Mouse (Mus musculus) 3134 (cell line): Measurements from ENCODE around the gene Sdk2.

ENCODE experiments used
- DNase-seq: peaks from one replicate; pipeline ENCODE4 v3.0.0-alpha.2; 2011; ENCODE audit warnings: low spot score; ENCODE audit not compliant: insufficient read length; ENCODE audit errors: extremely low read depth

Gene Sdk2

DNA sequence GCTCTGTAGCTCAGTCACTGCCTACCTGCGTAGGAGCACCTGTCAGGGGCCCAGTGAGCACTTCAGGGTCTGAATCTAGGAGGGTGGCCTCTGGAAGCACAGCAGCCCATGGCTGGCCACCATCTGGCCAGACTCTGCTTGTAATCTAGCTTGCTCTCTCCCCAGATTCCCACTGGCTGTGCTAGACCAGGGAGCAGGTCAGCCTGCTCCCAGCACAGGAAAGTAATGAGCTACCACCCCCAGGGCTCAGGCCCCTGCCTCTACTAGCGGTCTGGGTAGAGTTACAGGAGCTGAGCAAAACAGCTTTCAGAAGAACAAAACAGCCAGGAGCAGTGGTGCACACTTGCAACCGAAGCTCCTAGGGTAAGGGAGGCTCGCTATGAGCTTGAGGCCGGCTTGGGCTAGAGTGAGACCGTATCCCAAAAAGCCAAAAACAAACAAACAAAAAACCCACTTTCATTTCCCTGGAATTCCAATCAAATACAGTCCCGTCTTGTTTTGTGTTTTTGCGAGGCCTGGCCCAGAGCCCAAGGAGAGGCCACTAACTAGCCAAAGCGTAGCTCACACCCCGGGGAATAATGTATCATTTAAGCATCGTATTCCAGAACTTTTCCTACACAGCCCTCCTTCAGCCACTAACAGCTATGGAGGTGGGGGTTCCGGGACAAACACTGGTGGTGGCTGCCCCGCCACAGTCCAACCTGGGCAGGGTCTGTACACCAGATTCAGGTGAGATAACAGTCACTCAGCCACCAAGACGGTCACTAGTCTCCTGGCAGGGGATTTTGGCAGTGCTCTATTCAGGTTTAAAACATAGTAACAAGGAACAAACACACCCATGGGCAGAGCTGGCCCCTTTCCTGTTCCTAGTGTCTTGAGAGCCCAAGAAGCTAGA lies 339.6 kb downstream of the Sdk2 start:
- no peak for DNase-seq
